Mouse (Mus musculus): ENCODE results near the gene Jtb.

DNA sequence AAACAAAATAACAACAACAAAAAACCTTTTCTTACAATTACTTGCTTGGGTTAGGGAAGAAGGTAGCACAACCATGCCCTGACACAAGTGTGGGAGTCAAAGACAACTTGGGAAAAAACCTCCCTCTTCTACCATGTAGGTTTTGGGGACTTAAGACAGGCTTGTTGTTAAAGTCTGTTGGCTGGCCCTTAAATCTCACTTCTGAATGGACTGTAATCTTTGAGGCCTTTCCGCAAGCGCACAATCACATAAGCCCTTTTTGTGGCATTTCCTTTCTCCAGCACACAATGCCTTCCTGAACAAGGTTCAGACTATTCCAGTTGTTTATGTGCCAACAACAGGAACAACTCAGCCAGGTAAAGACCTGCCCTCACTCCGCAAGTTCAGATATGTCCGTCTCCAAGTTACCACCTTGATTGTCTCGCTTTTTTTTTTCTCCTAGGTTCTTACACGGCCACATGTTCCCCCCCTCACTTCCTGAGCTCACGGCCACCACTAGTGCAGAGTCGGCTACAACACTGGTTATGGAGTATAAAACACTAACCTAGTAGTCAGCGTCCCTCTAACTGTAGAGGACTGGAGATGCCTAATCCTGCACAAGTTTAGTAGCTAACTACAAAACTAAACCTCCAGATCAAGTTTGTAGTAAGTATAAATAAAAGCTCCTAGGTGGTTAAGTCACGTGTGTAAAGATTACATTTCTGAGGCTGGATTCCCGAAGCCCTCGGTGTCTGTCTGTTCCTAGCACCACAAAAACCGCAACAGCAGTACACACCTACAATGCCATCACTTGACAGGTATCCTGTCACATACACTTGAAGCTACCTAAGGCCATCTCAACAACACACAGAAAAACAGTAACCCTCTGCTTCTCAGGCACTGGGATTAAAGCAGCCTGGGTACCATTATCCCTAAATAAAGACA is 19.7 kb upstream of the Jtb start:
- no peak for TF ChIP-seq POLR2A (IDR thresholded peaks at IDR 0.05; ENCODE audit: control insufficient read depth, extremely low read depth, insufficient read depth, low read length, poor library complexity)
- TF ChIP-seq CTCF (IDR thresholded peaks at IDR 0.05; ENCODE audit: borderline replicate concordance, control insufficient read depth, extremely low read depth, insufficient read depth, low read length, poor library complexity), result no peak
